Mouse (Mus musculus) erythroblast, embryonic 14.5 days (primary cell): ENCODE measurements around the gene Cym.

Experiments used
- GATA1 ChIP-seq: IDR thresholded peaks from 2 replicates; pipeline ENCODE4 v1.6.1; 2012; ENCODE audit warnings: low read length, inconsistent platforms, mixed read lengths
- TAL1 ChIP-seq: IDR thresholded peaks from 3 replicates; pipeline ENCODE4 v1.6.1; 2012; ENCODE audit warnings: low read length, inconsistent platforms, mixed read lengths

DNA sequence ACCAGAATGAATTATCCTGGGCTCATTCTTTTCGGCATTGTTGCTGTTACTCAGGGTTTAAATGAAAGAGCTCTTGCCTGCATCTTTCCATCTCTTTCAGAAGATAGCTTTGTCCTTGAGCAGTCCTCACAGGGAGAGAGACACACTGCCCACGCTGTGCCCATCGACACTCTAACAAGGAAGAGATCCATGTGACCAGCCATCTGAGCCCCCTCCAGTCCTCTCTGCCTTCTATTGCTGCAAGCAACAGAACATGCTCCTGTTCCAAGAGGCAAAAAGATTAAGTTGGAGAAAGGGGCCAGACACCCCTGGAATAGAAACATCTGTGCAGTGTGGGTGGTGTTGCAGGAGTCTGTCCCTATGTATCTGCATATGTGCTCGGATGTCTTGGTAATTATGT lies 34.5 kb downstream of the Cym start:
- TF ChIP-seq GATA1, result no peak
- no peak for TF ChIP-seq TAL1
